Mouse (Mus musculus) cerebellum, adult 2 months (tissue): Measurements from ENCODE around the gene A930018P22Rik.

Source experiments
- CTCF ChIP-seq: fragments of 200-500 bp; IDR thresholded peaks from 2 replicates; pipeline ENCODE4 v1.5.1; 2011; ENCODE audit warnings: low read depth, mild to moderate bottlenecking, control low read depth, low read length, moderate library complexity, borderline replicate concordance; ENCODE audit not compliant: insufficient read depth
- POLR2A ChIP-seq: fragments of 200-500 bp; IDR thresholded peaks from 2 replicates; pipeline ENCODE4 v1.6.1; 2011; ENCODE audit warnings: low read length, control low read depth, borderline replicate concordance; ENCODE audit not compliant: insufficient read depth

GRCm38 (mm10) chr2:104157831-104158230 is 35.3 kb downstream of the A930018P22Rik start:
- no peak for TF ChIP-seq CTCF
- no peak for TF ChIP-seq POLR2A
